Mouse (Mus musculus) embryo, embryonic 11.5 days (tissue): ENCODE results near the gene Nhlrc4.

ENCODE experiments used
- DNase-seq: peaks from one replicate; pipeline ENCODE4 v3.0.0-alpha.2; 2012; ENCODE audit warnings: low read depth, low spot score

The Nhlrc4 gene

DNA sequence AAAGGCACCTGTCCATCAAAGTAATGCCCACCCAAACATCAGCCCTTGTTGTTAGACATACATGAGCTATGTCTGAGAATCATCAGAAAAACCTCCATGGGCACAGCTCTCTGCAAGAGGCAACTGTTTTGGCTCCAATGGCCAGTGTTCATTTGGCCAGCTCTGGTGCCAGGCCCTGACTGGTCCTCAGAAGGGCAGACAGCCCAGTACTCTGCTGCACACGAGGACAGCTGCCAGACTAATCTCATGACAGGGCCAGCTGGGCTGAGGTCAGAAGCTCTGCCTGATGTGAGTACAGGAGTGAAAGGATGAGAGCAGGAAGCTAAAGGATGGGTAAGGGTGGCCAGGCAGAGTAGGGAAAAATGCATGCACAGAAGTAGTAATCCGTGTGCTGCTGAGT is 19.4 kb downstream of the Nhlrc4 start:
- DNase-seq: no peak

DNA sequence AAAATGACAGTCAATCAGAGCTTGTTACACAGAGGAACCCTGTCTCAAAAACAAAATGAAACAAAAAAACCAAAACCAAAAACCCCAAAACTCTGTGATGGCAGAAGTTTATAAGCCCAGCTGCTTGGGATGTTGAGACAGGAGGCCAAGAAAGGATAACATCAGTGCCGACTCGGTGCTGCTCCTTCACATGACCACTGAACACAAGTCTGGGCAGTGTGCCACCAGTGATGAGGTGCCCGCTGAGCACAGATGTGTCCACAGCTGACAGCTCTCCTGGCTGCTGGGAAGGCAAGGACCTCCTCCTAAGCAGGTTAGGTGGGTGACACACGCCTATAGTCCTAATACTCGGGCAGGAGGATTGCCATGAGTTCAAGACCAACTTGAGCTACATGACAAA is 22.6 kb downstream of the Nhlrc4 start:
- DNase-seq: no peak

DNA sequence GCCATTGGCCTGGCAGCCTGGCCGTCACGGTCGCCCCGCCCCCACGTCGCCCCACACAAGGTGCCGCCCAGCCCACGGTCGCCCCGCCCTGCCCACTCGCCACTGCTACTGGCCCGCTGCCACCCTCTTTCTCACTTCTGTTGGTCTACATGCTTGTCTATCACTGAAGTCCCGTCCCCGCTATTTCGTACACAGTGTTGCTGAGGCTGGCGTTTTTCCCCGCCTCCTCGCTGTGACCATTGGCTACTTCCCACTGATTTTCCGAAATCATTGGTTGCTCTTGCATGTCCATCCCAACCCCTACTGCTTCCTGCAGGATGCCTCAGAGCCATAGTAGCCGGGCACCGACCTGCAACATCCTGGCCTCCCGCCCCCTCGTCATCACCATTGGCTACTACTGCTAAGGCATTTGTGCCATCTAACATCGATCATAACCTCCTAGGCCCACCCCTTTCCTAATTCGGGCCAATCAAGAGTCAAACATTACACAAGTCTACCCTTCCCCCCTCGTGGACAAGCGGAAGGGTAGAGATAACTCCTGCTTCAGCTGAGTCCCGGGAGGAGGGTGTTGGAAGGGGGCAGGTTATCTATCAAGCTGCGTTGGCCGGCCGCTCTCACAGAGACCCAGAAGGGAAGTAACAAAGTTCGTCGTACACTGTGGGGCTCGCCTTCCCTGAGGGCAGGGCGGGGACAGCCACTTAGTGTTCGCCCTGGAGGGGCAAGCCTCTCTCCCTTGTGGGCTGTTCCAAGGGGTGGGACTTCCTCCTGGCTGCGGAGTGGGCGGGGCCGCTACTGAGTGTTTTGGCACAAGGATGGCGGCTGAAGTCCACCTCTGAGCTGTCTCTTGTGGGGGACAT is 24.7 kb downstream of the Nhlrc4 start:
- DNase-seq: peak; percentile 98

DNA sequence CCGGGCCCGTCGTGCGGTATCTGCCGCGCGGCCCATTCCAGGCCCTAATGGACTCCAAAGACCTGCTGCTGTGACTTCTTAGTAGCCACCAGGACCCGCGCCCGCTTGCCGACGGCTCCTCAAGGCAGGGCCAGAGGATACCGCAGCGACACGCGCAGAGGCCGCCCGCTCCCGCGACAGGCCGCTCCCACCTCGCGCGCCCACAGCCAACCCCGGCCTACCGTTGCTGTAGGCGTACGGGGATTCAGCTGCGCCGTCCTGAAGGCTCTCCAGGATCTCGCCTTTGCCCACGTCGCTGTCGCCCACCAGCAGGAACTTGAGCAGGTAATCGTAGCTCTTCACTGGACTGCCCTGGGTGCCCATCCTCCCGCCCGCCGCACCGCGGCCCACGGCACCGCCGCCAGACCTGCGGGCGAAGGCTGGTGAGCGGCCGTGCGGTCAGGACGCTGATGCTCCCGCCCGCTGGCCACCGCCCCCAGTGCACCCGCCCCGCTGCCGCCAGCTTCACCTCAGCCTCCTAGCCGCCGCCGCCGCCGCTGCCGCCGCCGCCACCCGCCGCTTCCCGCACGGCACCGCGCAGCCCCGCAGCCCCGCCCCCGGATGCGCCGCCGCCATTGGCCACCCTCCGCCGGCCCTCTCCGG is 25.5 kb downstream of the Nhlrc4 start, which contains the start of gene Rab40c:
TSS of gene Rab40c (minus strand) at position 584 of the 642 bp plus-strand sequence.
- DNase-seq: no peak

DNA sequence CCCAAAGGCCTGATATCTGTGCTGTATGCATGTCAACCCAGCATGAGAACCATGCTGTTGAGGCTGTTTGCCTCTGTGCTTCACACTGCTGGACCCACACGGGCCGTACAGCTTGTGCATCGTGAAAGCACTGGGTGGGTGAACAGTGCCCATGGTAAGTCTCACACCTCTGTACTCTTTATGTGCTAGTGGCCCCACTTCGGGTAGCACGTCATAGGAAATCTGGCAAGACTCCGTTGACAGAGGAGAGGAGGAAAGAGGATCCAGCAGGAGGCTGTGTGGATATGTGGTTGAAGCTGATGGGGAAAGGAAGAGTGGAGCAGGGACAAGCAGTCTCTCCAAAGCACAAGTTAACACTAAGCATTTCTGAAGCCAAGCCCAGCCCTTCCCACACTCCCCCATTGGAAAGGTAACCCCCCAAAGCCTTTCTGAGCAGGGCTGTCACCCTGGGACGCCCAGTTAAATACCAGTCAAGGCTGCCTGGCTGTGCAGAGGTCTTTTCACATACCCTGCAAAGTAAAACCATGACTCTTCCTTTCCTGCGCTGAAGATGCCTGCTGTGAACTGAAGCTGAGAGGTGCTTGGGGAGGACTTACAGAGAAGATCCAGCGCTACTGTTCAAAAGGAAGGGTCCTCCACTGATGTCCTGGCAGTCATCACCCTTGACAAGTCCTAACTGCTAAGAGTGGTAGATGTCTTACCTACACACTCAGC is 26.6 kb downstream of the Nhlrc4 start:
- DNase-seq: no peak

DNA sequence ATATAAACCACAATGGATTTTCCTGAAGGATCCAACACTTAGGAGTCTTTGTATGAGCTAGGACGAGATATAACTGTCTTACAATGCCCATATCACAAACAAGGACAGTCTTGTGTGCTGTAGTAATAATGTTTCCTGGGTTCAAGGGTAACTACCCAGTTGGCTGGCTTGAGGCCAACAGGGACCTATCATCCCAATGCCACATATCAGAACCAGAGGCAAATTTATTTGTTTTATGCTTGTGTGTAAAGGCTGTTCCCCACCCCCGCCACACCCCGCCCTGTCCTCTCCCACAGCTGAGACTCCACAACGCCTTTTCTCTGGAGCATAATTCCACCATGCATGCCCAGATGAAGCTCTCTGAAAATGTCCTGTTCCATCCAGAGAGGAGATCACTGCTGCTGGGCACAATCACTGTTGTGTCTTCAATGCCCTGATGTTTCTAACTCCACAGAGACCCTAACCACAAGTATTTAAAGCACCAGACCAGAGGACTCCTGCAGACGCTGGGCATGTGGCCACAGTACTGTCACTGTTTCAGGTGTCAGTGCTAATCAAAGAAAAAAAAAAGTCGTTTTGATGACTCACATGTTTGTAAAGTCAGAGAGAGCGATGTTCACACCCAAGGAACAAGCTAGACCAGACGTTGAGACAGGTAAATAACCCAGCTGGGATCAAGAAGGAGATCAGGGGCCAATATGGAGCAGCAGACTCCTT is 27.7 kb downstream of the Nhlrc4 start:
- no peak for DNase-seq

DNA sequence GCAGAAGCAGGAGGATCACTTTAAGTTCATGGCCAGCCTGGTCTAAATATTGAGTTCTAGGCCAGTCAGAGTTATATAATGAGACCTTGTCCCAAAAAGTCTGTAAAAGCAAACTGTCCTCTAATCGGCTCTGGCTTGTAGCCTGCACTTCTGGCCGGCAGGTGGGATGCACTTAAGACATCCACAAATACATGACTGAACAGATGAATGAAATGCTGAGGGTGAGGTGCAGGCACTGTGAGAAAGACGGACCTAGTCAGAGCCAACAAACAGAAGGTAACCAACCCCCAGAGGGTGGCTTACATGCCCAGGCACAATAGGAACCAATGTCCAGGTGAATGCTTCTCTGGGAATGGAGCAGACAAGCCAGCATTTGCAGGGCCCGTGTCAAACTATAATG is 30.5 kb downstream of the Nhlrc4 start:
- DNase-seq: no peak

DNA sequence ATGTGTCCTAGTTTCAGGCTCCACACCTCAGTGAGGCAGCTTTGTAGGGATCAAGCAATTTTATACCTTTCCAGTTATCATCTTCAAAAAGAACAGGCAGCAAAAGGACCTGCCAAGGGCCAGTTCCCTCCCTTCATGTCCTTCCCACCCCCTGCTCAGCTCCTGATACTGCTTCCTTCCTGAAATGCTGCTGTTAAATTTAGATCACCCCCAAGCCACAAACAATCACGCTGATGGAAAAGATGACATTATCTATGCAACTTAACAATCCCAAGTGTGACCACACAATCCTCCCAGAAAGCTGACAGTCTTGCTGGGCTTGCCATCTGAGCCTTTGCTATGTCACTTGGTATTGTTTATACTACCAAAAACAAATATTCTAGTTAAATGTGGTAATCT is 30.9 kb downstream of the Nhlrc4 start:
- no peak for DNase-seq

DNA sequence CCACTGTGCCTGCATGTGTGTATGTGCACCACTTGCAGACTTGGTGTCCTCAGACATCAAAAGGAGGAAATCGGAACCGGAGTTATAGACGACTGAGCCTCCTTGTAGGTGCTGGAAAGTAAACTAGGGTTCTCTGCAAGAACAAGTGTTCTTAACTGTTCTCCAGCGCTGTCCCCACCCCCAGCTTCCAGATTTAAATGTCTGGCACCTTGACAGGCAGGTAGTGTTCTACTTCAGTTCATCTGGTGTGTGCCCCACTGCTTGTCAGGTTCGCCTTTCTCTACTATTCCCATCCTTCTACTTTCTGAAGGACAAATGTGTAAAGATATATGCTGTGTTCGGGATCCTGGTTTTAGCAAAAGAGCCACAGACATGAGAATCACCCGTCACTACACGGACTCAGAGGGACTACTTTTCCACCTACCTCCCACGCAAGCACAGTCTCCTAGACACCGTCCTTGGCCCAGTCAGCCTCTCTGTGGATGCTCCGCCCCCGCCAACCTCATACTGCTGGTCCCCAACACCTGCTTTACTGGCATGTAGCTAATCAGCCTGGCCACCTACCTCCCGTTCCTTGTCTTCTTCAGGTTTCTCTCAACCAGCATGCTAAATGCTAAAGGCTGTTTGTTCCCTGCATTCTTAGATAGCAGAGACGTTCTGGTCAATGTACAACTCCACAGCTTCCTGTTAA is 31.4 kb downstream of the Nhlrc4 start:
- DNase-seq: no peak

DNA sequence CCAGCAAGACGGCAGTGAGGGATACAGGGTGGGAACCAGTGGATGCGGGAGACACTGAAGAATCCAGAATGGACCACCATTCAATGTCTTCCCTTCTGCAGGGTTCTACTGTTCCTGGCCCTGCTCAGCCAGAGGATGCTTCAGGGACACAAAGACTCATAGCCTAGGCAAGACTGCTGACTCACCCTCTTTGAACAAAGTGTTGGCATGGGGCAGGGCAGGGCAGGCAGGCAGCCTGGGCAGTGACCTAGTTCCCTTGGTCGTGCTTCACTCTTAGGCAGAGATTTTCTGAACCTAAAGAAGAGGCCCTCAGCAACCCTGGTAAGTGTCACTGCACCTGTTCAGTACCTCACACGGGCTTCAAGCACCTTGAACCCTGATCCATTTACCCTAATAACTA is 32.9 kb downstream of the Nhlrc4 start:
- DNase-seq: no peak

DNA sequence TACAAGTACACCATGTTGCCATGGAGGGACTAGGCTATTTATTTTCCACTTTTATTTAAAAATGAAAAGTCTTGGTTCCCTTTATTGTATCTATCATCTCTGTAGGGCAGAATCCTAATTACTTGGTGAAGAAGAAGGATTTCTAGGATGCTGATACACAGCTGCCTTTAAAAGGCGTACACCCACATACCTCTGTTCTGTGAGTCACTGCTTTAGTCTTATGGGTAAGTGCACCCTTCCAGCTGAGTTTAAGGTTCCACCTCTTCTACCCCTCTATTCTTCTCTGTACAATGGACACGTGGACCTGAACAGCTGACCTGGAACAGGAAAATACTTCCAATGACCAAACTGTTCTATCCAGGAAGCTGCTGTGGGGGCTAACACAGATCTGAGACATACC is 37.1 kb downstream of the Nhlrc4 start:
- no peak for DNase-seq

DNA sequence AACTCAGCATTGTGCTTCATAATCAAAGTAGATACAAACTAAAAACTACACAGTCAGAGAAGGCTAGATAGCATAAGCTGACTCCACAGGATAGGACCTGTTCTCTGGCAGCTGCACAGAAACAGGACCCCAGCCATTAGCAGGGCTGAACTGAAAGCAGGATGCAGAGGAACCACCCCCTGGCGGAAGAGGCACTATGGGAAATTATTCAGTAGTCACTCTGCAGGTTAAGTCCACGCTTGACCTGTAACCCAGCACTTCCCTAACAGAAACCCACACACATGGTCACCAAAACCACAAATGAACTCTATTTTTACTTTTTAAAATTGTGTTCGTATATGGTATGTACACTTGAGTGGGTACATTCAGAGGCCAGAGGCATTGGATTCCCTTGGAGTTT is 41.7 kb downstream of the Nhlrc4 start:
- no peak for DNase-seq

DNA sequence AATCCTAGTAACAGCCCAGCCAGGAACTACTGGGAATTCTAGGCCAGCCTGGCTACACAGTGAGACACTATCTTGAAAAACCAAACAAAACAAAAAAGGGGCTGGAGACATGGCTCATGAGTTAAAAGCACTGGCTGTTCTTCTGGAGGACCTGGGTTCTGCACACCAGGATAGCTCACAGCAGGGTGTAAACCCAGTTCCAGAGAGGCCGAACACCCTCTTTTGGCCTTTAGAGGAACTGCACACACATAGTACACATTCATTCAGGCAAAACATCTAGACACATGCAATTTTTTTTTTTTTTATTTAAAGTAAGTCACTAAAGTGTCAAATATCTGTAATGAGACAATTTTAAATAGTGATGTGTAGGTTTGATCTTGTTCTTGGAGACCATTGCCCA is 44.6 kb downstream of the Nhlrc4 start:
- no peak for DNase-seq

DNA sequence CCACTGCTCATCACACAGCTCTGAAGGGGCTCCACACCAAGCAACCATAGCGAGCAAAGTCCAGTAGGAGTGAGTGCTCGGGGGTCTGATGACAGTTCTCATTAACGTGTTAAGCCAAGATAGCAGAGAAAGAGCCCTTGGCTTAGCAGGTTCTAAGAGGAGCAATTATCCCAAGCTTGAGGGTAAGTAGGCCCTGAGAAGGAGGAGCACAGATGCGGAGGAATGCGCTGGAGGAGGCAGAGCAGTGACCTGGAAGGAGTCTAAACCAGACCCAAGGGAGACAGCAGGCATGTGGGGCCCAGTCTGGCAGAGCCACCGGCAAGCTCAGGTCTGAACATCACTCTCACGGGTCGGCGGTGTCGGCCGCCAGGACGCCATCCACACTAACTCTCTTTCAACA is 48.9 kb downstream of the Nhlrc4 start:
- DNase-seq: no peak

DNA sequence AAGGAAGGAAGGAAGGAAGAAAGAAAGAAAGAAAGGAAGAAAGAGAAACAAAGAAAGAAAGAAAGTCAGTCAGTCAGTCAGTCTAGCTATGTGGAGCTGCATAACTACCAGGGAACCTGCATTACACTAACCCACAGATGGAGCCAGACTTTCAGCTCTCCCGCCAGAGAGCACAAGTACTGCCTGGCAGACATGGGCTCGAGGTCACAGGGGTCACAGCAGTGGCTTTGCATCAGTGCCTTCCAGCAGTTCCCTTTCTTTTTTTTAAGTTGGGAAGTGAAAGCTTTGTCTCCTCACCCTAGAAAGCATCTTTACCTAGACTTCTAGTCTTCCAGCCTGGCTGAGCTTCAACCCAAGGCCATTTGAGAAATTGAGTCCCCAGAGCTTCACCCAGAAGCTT is 49.3 kb downstream of the Nhlrc4 start:
- DNase-seq: no peak

DNA sequence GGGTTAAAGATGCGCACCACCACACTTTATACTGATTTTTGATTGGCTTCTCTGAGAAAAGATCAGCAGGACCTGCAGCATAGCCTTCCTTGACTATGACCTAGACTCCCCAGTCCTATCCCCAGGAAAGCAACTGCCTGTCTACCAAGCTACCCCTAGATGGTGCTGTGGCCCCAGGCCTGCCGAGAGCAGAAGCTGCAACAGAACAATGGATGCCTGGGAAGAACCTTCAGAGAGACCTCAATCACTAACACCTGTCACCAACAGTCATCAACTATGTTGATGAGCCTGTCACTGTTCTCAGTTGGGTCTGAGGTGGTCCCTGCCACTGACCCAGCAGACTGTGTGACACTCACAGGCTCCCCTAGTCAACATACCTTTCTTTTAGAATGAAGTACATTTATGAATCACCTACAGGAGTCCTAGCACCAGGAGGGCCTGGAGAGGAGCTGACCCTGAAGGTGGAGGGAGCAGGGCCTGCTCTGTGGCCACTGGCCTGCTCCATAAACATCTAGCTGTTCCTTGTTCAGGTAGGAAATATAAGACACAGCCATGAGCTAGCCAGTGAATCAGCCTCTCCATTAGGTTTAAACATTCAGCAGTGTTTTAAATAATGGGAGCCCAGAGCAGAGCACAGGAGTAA is 50.7 kb downstream of the Nhlrc4 start:
- DNase-seq: peak; percentile 51
